Mouse (Mus musculus) natural killer cell, adult 2 months (primary cell): ENCODE measurements at regions not wholly inside any gene's neighbourhood (a gene's known extent, or its start where the extent isn't known, plus 50 kb on each side); places are given as distances from the start of the nearest gene placed in this dataset.

Experiments used
- DNase-seq, 2 experiments: peaks; one replicate each; pipeline ENCODE4 v3.0.0; 2022; ENCODE audit warnings: low spot score in 2 of 2

DNA sequence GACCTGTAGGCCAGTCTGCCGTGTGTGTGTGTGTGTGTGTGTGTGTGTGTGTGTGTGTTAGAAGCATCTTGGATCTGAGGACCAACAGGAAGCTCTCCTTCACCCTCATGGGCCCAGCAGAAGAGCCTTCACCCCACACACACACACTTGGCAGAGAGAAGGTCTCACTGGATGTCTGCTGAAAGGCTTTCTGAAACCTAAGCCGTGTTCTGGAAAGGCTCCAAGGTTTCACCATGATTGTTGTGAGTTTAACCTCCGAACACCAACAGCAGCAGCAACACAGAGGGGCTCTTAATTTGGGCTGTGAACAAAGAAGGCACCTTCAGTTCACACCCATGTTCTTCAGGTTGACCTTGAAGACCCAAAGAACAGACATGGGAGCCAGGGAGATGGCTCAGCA, 124.9 kb upstream of the Dynlrb2 start:
- no peak for DNase-seq

DNA sequence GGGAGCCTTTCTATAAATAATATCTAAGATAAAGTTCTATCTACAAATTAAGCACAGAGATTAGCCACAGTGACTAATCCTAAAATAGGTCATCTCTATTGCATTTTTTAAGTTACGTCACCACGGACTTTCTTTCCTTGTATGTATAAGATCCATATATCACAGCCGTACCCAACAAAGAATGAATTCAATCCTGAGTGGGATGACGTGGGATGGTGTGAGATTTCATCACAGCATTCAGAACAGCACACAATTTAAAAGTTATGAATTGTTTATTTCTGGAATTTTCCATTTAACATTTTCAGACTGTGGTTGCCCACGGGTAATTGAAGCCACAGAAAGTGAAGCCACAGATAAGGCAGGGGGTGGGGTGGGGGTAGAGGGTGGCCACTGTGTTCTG, 129.0 kb upstream of the Dynlrb2 start:
- DNase-seq, result no peak

DNA sequence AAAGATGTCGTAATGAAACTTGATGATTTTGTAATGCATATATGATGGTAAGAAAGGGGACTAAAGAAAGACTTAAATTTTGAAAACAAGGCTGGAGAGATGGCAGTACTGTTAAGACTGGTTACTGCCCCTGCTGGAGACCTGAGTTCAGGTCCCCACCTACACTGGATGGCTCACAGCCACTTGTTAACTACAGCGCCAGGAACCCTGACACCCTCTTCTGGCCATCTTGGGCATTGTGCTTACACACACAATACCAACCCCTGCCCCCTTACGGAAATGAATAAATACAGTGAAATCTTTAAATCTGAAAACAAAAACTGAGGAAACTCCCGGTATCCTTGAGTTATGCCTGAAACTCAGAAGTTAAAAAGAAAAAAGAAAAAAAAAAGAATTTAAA, 131.7 kb upstream of the Dynlrb2 start:
- no peak for DNase-seq

DNA sequence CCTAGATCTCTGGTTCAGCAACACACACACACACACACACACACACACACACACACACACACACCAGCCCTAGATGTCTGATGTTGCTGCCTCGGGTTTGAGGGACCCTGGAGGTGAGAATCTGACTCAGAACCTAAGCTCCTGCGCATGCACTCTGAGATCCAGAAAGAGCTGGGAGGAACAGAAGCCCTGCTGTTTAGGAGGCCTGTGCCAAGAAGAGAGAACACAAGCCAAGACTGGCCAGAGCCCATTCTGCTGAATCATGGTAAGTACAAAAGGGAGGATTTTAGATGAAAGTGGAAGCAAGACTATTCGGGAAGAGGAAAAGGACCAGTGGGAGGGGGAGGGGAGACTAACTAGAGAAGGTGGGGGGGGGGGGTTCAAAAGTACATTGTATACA, 132.2 kb upstream of the Dynlrb2 start:
- DNase-seq, result no peak

DNA sequence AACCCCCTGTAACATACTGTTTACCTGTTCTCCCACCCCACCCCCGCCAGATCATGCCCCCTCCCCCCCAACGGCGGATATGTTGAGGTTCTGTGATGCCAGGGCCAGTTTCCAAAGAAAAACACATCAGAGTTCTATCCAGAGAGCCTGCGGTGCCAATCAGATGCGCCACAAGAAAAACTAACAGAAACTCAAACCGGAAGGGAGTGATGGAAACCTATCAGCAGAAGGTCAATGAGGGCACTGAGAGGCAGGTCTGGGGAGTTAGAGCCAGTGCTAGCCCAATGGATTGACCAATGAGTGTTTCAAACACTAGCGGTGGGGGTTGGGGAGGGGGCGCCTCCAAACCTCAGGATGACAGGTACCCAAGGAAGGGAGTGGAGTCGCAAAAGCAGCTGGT, 132.7 kb upstream of the Dynlrb2 start:
- DNase-seq, result no peak

DNA sequence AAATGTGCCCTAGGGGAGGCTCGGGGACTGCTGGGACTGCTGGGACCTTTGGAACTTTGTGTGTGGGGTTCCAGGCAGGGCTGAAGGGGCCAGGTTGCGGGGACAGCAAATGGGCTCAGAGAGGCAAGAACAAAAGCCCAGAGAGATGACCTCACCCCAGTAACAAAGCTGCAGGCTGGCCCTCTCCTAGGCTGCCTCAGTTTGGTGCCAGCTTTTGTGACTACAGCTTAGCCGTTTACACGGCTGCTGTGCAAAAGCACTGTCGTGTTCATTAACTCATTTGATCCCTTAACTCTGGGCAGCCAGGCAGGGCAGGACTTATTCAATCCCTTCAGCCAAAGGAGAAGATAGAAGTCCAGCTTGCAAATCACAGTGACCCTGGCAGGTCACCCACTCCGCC, 137.3 kb upstream of the Dynlrb2 start:
- no peak for DNase-seq

DNA sequence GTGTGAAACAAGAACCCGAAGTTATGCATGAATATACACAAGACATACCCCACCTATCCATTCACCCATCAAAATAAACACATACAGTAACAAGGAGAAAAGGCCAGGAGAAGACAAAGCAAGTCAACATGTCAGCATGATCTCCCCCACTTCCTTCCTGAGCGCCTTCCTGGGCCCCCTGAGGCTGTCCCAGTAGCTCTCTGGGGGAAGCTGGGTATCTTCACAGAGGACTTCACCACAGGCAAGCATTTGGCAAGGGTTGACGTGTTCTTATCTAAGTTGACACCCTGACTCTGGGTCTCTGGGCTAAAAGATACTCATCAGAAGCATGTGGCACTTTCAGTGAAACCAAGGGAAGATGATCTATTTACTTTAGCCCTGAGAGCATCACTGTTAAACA, 138.1 kb upstream of the Dynlrb2 start:
- no peak for DNase-seq

DNA sequence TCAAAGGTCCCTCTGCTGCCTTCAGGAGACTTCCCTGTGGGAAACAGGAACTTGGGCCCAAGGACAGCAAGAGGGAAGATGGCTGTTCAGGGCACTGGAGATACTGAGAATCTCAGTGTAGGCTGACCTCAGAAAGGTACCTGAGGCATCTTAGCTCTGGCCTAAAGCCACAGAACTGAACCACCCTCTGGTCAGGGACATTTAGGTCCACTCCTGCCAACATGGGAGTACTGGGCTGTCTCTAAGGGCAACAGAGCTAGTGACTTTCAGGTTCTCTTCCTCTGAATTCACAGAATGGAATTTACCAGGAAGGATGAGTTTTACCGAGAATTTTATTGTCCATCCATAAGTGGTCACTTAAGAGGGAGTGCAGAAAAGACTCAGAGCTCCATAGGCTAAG, 140.0 kb upstream of the Dynlrb2 start:
- no peak for DNase-seq

DNA sequence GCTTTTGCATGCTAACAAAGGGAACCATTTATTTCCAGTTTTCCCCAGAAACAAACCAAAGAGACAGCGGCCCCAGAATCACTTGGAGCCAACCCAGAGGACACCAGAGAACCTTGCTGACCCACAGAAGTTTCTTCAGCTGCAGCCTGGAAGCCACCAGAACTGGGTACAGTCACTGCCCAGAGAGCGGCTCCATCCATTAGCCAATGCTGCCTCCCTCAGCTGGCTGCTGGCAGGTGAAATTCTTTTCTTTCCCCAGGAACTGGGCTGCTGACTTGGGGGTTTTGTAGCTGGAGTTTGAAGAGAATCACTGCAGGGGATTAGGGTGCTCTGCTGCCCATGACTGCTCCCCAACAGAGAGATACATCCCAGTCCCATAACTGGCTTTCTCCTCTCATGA, 140.6 kb upstream of the Dynlrb2 start:
- no peak for DNase-seq

DNA sequence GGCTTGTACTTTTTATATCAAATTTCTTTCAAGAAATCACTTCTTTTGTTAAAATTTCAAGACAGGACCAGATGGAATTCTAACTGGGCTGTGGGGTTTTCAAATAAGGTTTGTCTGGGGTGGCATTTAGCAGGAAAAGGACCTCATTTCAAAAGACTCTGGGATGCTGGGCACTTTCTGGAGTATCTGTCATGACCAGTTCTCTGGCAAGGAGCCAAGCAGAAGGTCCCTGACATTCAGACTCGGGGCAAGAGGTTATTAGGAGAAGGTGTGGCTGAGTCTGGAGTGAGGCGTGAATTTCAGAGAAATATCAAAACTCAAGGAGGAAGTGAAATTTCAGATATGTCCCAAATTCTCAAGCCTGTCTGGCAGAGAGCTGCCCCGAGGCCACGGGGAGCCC, 142.4 kb upstream of the Dynlrb2 start:
- DNase-seq, result no peak

DNA sequence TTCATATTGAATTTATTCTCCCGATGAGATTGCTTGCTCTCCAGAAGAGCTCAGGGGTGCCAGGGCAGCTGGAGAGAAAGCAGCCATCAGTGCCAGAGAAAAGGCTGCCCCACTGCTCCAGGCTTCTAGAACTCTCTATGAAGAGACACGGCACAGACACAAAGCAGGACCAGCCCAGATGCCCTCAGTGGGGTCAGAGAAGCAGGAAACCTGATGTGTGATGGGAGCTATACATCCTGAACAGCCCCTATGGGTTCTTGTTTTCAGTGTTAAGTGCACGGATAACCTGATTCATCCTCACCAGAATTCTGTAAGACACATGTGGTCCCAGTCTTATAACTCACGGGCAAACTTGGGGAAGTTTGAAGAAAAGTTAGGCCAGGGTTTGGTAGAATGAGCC, 145.0 kb upstream of the Dynlrb2 start:
- no peak for DNase-seq

DNA sequence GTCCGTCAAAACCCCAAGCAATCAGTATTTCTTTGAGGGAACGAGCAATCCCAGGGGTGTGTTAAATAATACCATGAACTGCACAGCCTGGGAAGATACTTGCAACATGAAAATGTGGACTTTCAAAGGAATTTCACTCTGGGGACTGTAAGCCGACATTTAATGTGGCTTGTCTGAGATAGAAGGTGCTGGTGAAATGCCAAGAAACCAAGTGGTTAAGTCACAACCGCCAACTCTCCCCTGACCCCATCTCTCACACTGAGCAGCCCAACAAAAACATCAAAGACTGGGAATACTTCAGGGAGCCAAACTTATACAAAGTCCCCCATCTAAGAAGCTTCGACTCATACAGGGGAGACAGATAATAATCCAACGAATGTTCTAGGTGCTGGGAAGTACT, 150.0 kb upstream of the Dynlrb2 start:
- DNase-seq, result no peak

DNA sequence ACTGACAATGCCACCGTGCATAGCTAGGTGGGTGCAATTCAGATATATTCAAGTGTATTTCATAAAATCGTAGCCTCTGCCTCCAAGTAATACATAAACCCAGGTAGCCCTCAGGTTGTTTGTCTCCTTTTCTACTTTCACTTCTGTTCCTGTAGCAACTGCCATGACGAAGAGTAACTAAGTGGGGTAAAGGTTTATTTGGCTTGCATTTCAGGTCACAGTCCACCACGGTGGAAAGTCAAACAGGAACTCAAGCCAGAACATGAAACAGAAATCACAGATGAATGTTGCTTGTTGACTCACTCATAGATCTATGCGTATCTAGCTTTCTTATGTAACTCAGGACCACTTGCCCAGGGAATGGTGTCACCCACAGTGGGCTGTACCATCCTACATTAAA, 150.9 kb upstream of the Dynlrb2 start:
- DNase-seq, result no peak

DNA sequence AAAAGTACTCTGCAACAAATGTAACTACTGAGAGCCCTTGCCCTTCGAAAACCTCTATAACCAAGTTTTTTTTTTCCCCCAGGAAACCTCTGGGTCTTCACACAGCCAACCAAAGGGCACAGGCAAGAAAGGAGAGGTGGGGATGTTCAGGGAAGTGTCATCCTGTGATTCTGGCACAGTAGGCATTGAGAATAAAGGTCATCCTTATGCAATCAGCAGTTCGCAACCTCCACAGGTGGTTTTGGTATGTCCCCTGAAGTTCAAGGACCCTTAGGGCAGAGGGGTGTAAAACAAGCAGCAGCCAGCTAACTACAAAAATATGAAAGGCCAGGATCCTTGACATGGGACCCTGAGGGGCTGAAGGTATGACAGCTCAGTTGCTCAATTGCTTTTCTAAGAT, 152.1 kb upstream of the Dynlrb2 start:
- no peak for DNase-seq

DNA sequence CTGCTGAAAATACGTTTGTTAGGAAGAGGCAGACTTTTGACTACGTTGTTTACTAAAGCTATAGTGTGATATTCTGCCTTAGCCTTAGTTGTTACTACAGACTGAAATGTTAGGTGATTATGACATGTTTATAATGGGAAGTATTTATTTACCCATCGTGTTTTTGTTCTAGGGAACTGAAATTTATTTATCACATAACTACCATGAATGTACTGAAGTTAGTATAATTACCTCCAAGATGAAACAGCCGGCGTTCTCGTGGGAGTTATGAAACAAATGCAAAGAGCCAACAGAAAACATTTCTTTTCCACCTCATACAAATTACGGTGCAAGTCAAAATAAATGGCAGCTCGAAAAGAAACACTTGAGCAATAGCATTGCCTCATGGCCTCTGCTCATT, 155.8 kb upstream of the Dynlrb2 start:
- DNase-seq, result no peak

DNA sequence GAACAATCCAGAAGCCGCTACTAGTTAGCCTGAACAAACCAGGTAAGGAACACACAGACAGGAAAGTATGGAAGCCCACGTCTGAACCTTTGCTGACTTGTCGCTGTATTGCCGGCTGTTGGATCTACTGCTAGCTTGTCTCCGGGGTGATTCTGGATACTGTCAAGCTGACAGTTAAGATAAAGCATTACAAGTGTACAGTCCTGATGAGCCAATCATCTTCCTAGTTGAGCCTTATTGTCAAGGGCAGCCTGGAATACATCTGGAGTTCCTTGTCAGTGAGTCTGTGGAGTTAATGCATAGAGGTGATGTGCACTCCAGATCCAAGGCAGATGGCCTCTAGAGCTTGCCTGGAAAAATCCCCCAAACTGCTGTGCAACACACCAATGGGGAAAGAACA, 157.8 kb upstream of the Dynlrb2 start:
- no peak for DNase-seq

DNA sequence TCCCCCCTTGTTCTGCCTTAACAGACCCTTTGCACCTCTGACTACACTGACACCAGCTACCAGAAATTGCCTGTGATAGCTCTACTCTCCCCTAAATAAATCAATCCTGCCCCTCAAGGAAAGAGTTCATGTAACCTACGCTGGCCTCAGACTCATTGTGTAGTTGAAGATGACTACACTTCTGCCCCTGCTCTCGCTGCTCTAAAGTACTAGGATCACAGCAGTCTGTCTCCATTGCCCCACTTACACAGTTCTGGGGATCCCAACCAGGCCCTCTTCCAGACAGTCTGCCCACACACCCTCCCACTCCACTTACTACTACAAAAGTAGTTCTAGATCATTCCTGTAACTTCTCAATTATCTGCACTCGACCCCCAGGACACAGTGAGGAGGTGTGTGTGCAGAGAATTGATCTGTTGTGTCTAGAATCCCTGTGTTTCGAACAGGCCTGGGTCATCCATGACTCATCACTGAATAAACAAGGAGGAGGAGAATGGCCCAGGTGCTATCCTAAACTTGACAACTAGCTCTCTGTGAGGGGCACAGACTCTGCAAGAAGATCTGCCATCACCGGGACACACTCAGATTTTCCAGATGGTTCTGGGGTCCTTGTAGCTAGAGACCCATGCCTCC, 160.1 kb upstream of the Dynlrb2 start:
- DNase-seq, result no peak

DNA sequence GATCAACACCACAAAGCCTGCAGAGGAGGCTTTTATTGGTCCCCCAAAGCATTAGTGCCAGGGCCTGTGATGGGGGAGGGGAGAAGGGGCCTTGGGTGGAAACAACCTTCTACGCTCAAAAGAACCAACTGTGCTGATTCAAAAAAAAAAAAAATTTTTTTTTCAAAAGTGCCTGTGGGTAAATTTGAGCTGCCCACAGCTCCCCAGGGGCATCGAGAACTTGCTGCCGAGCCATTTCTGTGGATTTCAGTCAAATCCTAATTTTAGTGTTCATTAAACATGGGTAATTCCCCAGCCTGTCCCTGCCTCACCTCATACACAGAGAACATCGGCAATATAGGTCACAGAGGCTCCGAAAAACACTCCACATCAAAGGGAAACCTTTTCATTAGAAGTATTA, 161.2 kb upstream of the Dynlrb2 start:
- no peak for DNase-seq

DNA sequence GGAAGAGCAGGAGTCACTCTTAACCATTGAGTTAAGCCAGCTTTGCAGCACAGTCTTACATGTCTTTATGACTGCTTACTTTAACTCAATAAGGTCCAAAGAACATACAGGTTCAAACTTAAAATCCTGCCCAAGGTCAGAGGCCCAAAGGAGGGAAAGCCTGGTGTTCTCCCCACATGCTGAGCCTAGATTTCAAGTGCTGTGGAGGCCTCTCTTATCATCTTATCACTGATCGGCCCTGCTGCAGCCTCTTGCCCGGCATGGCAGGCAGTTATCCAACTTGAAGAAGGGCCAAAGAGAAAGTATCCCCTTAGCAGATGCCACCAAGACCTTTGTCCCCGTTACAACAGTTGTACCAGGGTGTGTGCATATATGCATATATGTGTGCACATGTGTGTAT, 170.0 kb upstream of the Dynlrb2 start:
- DNase-seq, result no peak

DNA sequence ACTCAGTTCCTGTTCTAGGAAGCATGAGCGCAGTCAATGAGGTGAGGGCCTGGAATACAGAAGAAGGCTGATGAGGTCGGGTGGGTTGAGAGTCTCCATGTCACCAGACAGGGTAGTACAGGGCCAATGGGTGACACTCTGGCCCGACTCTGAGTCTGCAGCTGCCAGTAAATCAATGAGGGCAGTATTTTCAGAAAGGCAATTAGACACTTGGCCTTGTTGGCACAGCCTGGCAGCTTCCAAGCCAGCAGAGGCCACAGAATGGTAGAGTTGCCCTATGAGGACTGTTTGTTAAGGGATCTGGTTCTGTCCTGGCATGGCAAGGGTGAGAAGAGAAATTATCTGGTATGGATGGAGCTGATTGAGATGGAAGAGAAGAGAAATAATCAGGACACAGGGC, 170.7 kb upstream of the Dynlrb2 start:
- DNase-seq, result no peak

DNA sequence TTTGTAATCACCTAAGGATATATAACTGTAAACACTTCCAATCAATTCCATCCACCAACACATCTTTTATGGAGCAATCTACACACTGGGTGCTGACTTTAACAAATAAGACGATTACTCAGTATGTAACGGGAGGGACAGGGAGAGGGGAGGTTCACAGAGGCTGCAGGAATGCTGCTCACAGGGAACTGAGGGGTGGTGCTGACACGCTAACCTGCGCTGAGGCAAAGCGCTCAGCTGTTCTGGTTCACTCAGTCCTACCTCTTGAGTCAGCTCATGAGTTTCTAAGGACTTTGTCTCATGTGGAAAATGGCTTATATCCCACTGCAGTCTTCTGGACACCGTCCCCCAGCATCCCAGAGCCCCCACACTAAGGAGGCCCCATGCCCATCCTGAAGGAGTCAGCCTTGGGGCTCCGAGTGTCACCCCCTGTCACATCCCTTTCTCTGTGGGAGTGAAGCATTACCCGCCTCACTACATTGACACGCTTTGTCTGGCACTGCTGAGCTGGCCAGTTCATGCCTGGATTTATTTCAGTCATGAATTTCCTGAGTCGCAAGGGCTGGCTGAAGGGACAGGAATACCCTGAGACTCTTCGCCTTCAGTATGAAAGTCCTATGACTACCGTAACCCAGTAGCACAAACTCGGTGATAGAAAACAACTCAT, 184.6 kb upstream of the Dynlrb2 start:
- no peak for DNase-seq

DNA sequence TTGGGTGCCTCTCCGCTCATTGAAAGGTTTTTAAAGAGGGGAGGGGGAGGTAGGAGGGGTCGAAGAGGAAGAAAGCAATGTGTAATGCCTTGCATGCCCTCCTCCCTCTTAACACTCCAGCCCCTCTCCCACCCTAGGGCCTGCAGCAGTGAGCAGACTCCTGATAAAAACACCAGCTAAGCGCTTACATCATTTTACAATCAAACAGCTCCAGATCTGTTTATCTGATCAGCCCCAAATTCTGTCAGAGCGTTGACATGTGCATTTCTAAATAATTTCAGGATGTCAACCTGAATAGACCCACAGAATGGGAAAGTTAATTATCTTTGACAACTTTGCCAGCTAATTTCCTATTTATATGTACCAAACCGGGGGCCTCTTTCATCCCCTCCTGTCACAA, 189.4 kb upstream of the Dynlrb2 start:
- no peak for DNase-seq

DNA sequence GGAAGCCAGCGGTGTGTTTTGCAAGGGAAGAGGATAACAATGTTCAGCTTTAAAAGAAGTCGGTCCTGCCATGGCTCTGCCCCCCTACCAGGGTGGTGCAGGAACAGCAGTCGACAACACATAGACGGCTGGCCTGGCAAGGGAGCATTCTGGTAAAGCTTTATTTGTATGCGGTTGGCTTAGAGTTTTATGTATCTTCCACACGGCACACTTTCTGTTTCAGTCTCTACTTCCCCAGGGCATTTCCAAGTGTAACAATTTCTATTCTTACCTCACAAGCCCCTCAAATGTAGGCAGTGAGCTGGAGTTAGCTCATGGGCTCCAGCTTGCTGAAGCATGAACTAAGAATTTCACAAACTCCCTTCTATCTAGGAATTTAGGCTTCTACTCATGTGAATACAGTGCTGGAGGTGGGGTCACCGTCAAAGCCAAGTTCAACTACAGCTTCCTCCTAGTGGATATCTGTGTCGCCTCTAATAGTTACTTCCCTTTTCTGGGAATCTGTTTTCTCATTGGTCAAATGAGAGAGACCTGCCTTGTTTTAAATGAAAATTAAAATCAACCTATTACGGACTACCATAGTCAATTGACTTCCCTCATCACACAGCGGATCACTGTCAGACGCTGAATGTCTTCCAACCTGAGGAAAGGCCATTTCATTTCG, 190.2 kb upstream of the Dynlrb2 start:
- DNase-seq, result no peak

DNA sequence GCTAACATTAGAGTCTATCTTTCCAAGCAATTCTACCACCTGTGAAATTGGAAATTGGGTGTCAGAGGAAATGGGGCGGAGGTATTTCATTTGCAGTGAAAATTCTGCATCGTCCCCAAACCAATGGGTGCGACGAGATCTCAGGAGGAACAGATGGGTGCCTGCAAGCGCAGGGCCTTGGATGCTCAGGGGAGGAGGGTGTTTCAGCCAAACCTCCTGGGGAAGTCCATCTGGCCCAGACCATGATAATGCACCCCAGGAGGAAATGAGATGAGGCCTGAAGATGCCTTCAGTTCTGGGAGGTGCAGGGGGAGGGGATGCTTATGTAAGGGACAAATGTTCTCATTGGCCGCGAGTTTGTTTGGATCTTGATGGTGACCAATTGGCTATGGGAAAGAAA, 205.9 kb upstream of the Dynlrb2 start:
- DNase-seq, result no peak
